ENCODE assay signal across 8 mouse cellular contexts in genomic region chr16:18459335-18459954, GRCm38 (mm10). TPM values are rescaled to one million over a fixed set of nuclear protein-coding genes. Genes with fewer than 3 reads are reported as not detected.
DNase-seq lines count a peak whose midpoint lies in the region; ATAC-seq and TF ChIP-seq lines count a peak whose summit lies in the region.

No protein-coding gene starts in this region.

- no peak for TF ChIP-seq CTCF in layer of hippocampus, adult 2 months (conservative IDR thresholded peaks at IDR 0.05)
- TF ChIP-seq CTCF in intestine, postnatal 0 days (IDR thresholded peaks at IDR 0.05; ENCODE audit: low read depth): no peak
- no peak for TF ChIP-seq CTCF in left cerebral cortex, adult 2 months (IDR thresholded peaks at IDR 0.05)

- intact Hi-C loops in left cerebral cortex, adult 2 months (cut with DNase I): no loop called here

- no peaks in the 10 kb centered on the region for H3K9me3 ChIP-seq in intestine, postnatal 0 days (ENCODE audit: control insufficient read depth)
- H3K9me3 ChIP-seq in midbrain, embryonic 12.5 days: no peaks in the 10 kb centered on the region

- H3K27me3 ChIP-seq in intestine, postnatal 0 days (replicated peaks; ENCODE audit: control insufficient read depth, insufficient read depth, low read length): no peaks in the 10 kb centered on the region
- H3K27me3 ChIP-seq in midbrain, embryonic 12.5 days: peaks cover 21% of the 10 kb centered on the region

- peaks cover 4% of the 10 kb centered on the region; the same call in 1 of the 2 replicates for H3K4me1 ChIP-seq in intestine, postnatal 0 days (replicated peaks; ENCODE audit: control insufficient read depth, insufficient read depth, low read length)
- H3K4me1 ChIP-seq in midbrain, embryonic 12.5 days: peaks cover 34% of the 10 kb centered on the region

- peak overlapping the region; percentile 38 for H3K4me2 ChIP-seq in intestine, postnatal 0 days (replicated peaks; ENCODE audit: low read depth)
- peak overlapping the region; percentile 39 for H3K4me2 ChIP-seq in midbrain, embryonic 12.5 days (replicated peaks)

- no peak overlapping the region for H3K4me3 ChIP-seq in layer of hippocampus, adult 2 months
- H3K4me3 ChIP-seq in intestine, postnatal 0 days (ENCODE audit: low read depth, low read length): no peak overlapping the region
- no peak overlapping the region for H3K4me3 ChIP-seq in midbrain, embryonic 12.5 days
- H3K4me3 ChIP-seq in left cerebral cortex, adult 2 months: no peak overlapping the region

- no peak overlapping the region for H3K9ac ChIP-seq in intestine, postnatal 0 days (ENCODE audit: low read depth, low read length)
- H3K9ac ChIP-seq in midbrain, embryonic 12.5 days (replicated peaks): peak overlapping the region; percentile 28

- H3K27ac ChIP-seq in layer of hippocampus, adult 2 months: peak overlapping the region; percentile 24
- no peak overlapping the region for H3K27ac ChIP-seq in intestine, postnatal 0 days (ENCODE audit: low read depth, low read length)
- H3K27ac ChIP-seq in midbrain, embryonic 12.5 days (replicated peaks): peak overlapping the region; percentile 67
- H3K27ac ChIP-seq in left cerebral cortex, adult 2 months: no peak overlapping the region

- H3K36me3 ChIP-seq in intestine, postnatal 0 days (ENCODE audit: control insufficient read depth, insufficient read depth): peaks cover 3% of the 10 kb centered on the region; the same call in 1 of the 2 replicates
- peaks cover 8% of the 10 kb centered on the region for H3K36me3 ChIP-seq in midbrain, embryonic 12.5 days

- ATAC-seq in intestine, postnatal 0 days: no peak
- ATAC-seq in midbrain, embryonic 12.5 days (ENCODE audit: low FRiP score, low read depth): peak; percentile 21
- ATAC-seq in erythroid progenitor cell, adult 5-6 weeks (replicated peaks; ENCODE audit: low FRiP score, poor library complexity, severe bottlenecking): no peak

- WGBS in intestine, postnatal 0 days: 16% methylated on average over 12 of the region's 12 CpGs
- 7% methylated on average over 12 of the region's 12 CpGs for WGBS in midbrain, embryonic 12.5 days

- DNase-seq in layer of hippocampus, adult 2 months (ENCODE audit: low spot score in 2 of 2): no peak
- DNase-seq in layer of hippocampus, postnatal 25 days (ENCODE audit: extremely low spot score in 1 of 2, low spot score in 1 of 2): no peak
- peak; percentile 69 for DNase-seq in fibroblast of lung, adult 2 months (ENCODE audit: low read depth)
- no peak for DNase-seq in left cerebral cortex, adult 2 months (ENCODE audit: extremely low spot score in 1 of 2, low spot score in 2 of 2)
- no peak for DNase-seq in gastrocnemius, postnatal 10 days

RNA-seq across cellular contexts. Expression of gene Comt, which starts 32.8 kb away (rescaled TPM):
- 10 to 100 TPM; 74.6 to 75.1 TPM for total RNA-seq in layer of hippocampus, adult 2 months (2021)
- total RNA-seq in layer of hippocampus, postnatal 25 days (2021): 10 to 100 TPM; 71.8 to 81.3 TPM
- polyA plus RNA-seq in intestine, postnatal 0 days (2015; fragmentation: Nextera tagmentation; extraction: Ambion mirVana): 103 and 107 TPM in 2 replicates
- polyA plus RNA-seq in midbrain, embryonic 12.5 days (2016; fragmentation: Nextera tagmentation; extraction: Ambion mirVana): 54.9 and 60.1 TPM in 2 replicates
- total RNA-seq in erythroid progenitor cell, adult 5-6 weeks (2015; ENCODE audit: low replicate concordance): 129 and 131 TPM in 2 replicates
- total RNA-seq in erythroid progenitor cell, adult 5-6 weeks (2017; ENCODE audit: low replicate concordance): 66.4 and 67.4 TPM in 2 replicates
- 10 to 100 TPM; 87.2 to 87.6 TPM for total RNA-seq in left cerebral cortex, adult 2 months (2021)
- 10 to 100 TPM; 44.1 to 47.3 TPM for total RNA-seq in gastrocnemius, postnatal 10 days (2021)

RNA-seq across cellular contexts. Expression of gene Txnrd2, which starts 33.3 kb away (rescaled TPM):
- 10 to 100 TPM; 19.7 to 21.4 TPM for total RNA-seq in layer of hippocampus, adult 2 months (2021)
- 10 to 100 TPM; 19.1 to 21.8 TPM for total RNA-seq in layer of hippocampus, postnatal 25 days (2021)
- 24.8 and 25.0 TPM in 2 replicates for polyA plus RNA-seq in intestine, postnatal 0 days (2015; fragmentation: Nextera tagmentation; extraction: Ambion mirVana)
- 22.5 and 23.8 TPM in 2 replicates for polyA plus RNA-seq in midbrain, embryonic 12.5 days (2016; fragmentation: Nextera tagmentation; extraction: Ambion mirVana)
- 117 and 217 TPM in 2 replicates for total RNA-seq in erythroid progenitor cell, adult 5-6 weeks (2015; ENCODE audit: low replicate concordance)
- total RNA-seq in erythroid progenitor cell, adult 5-6 weeks (2017; ENCODE audit: low replicate concordance): 138 and 221 TPM in 2 replicates
- 10 to 100 TPM; 18.2 to 22.5 TPM for total RNA-seq in left cerebral cortex, adult 2 months (2021)
- total RNA-seq in gastrocnemius, postnatal 10 days (2021): 10 to 100 TPM; 12.9 to 13.6 TPM

RNA-seq across cellular contexts. Expression of gene Gnb1l, which starts 39.1 kb away (rescaled TPM):
- total RNA-seq in layer of hippocampus, adult 2 months (2021): 1 to 10 TPM; 5.8 to 6.0 TPM
- 1 to 10 TPM; 6.5 to 7.1 TPM for total RNA-seq in layer of hippocampus, postnatal 25 days (2021)
- 11.0 and 12.6 TPM in 2 replicates for polyA plus RNA-seq in intestine, postnatal 0 days (2015; fragmentation: Nextera tagmentation; extraction: Ambion mirVana)
- polyA plus RNA-seq in midbrain, embryonic 12.5 days (2016; fragmentation: Nextera tagmentation; extraction: Ambion mirVana): 11.0 and 11.2 TPM in 2 replicates
- total RNA-seq in erythroid progenitor cell, adult 5-6 weeks (2015; ENCODE audit: low replicate concordance): 17.2 and 18.7 TPM in 2 replicates
- total RNA-seq in erythroid progenitor cell, adult 5-6 weeks (2017; ENCODE audit: low replicate concordance): 1.2 TPM in 1 of 2 replicates, not detected in the other
- total RNA-seq in left cerebral cortex, adult 2 months (2021): 1 to 10 TPM; 6.0 to 6.5 TPM
- total RNA-seq in gastrocnemius, postnatal 10 days (2021): 1 to 10 TPM; 4.3 to 4.6 TPM

RNA-seq across cellular contexts. Expression of gene Rtl10, which starts 39.3 kb away (rescaled TPM):
- total RNA-seq in layer of hippocampus, adult 2 months (2021): 10 to 100 TPM in 1 of 2 experiments, 1 to 10 TPM in 1; 7.0 to 11.4 TPM
- 1 to 10 TPM; 7.9 to 8.7 TPM for total RNA-seq in layer of hippocampus, postnatal 25 days (2021)
- polyA plus RNA-seq in intestine, postnatal 0 days (2015; fragmentation: Nextera tagmentation; extraction: Ambion mirVana): 1.4 and 1.8 TPM in 2 replicates
- polyA plus RNA-seq in midbrain, embryonic 12.5 days (2016; fragmentation: Nextera tagmentation; extraction: Ambion mirVana): 2.1 TPM in 2 replicates
- total RNA-seq in erythroid progenitor cell, adult 5-6 weeks (2015; ENCODE audit: low replicate concordance): 2.9 and 5.0 TPM in 2 replicates
- 1.0 and 3.0 TPM in 2 replicates for total RNA-seq in erythroid progenitor cell, adult 5-6 weeks (2017; ENCODE audit: low replicate concordance)
- 10 to 100 TPM in 1 of 2 experiments, 1 to 10 TPM in 1; 7.1 to 10.7 TPM for total RNA-seq in left cerebral cortex, adult 2 months (2021)
- 1 to 10 TPM; 3.9 to 5.2 TPM for total RNA-seq in gastrocnemius, postnatal 10 days (2021)

Comparison
In these comparisons a context has a peak if more than half of its experiments do, and no peak if none do; other contexts are left out.
1. H3K27ac ChIP-seq: peak in layer of hippocampus, adult 2 months (single experiment) and midbrain, embryonic 12.5 days (single experiment); none in intestine, postnatal 0 days (single experiment) and left cerebral cortex, adult 2 months (single experiment).
2. RNA of gene Txnrd2, which starts 33.3 kb away (total RNA-seq): 117 to 221 TPM in erythroid progenitor cell, adult 5-6 weeks; 18.2 to 22.5 TPM in left cerebral cortex, adult 2 months, 19.1 to 21.8 TPM in layer of hippocampus, postnatal 25 days, 19.7 to 21.4 TPM in layer of hippocampus, adult 2 months and 12.9 to 13.6 TPM in gastrocnemius, postnatal 10 days; every median in the first group is over 4 times any median in the second.